Mouse (Mus musculus) heart, adult 18-20 months (tissue): ENCODE measurements at regions not wholly inside any gene's neighbourhood (a gene's known extent, or its start where the extent isn't known, plus 50 kb on each side); places are given as distances from the start of the nearest gene placed in this dataset.

Source experiments
- DNase-seq, 2 experiments: peaks; one replicate each; pipeline ENCODE4 v3.0.0; 2021 to 2022; ENCODE audit warnings: mixed read lengths in 1 of 2

DNA sequence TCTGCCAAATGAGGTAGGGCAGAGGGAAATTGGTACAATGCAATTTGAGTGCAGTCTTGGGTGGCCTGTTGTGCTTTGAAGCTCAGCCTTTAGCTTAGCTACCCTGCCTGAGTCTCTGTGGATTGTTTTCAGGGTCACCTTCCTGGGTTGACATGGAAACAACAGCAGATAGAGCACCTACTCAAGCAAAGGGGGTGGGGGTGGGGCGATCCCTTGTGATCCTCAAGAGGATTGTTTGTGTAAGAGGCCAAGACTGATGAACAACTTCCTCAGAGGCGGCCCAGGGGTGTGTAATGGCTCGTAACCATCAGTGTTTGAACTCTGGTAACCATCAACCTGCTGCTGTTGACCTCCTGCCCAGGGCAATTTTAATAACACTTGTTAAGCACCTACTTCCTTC lies 187.8 kb upstream of the Tle4 start:
- DNase-seq: no peak

DNA sequence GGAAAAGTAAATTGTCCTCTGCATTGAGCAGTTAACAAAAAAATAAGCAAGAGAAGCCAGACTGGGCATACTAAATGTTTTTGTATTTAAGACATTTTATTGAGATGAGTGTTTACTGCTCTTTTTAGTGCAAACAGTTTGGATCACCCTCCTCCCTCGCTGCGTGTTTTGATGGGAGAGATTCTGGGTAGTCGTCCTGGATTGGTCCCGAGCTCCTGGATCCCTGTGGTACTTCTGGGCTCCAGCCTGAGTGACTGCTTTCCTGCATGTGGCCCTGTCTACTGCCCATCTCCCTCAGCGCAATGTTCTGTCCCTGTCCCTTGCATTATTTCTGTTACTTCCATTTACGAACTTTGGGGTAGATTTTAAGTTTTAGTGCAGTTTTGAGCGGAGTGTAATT lies 179.9 kb upstream of the Tle4 start:
- no peak for DNase-seq

DNA sequence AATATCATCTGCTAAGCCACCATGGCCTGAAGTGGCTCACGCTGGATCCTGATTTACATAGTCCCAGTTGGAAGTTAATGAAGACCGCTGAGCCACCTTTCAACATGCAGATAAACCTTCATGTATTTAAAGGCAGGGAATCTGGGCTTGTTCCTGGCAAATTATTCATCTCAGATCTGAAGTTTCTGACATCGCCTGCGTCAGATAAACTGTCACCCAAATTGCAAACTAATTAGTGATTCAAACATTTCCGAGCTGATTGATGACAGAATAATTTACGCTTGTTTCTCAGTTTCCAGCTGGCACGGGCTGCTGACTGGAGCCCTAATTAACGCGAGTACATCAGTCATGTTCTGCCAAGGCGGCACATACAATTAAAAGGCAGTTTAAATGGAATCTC lies 179.3 kb upstream of the Tle4 start:
- DNase-seq: no peak

DNA sequence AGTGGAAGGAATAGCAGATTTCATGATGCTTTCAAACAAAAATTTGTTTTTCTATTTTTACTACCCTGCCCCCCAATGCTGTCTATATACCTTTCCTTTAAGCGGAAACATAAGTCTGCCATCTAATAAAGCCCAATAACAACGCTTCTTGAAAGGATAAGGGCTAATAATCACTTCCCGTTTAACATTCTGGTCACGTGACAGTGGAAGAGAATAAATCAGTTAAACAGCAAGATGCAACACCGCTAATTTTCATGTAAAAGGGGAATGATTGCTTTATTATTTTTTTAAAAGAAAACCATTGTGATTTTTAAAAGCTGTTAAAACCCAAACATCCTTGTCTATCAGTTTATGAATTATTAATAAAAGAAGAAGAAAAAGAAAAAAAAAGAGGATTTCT lies 178.9 kb upstream of the Tle4 start:
- no peak for DNase-seq

DNA sequence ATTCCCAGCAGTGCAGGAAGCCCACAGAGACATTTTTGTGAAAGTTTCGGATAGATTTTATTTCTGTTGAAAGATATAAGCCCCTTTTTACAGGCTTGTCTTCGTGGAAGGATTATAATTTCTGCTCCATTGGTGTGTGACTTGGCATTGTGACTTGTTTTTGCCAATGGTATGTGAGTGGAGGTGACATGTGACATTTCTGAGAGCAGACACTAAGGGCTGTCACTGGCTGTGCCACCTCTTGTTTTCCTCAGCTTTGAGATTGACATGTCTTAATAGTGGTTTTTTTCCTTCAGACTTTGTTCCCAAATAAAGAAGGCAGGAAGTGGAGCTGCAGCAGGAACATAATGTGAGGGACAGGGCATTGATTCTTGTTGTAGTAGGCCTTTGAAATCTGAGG lies 174.9 kb upstream of the Tle4 start:
- DNase-seq: no peak

DNA sequence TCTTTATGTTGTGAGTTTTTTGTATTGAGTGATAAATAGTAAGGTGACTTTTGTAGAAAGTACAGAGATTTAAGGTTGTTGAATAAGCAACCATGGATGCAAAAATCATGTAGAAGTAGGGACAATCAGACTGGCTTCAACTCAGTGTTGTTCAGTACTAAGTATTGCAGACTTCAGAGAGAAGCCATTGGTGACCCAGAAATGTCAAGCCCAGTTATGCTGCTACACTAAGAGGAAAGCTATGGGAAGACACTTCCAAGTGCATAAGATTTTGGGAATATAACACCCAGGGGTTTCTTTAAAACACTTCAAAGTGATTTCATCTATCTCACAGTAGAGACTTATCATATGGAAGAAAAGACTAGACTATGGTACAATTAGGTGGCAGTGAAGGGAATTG lies 154.8 kb upstream of the Tle4 start:
- DNase-seq: no peak

DNA sequence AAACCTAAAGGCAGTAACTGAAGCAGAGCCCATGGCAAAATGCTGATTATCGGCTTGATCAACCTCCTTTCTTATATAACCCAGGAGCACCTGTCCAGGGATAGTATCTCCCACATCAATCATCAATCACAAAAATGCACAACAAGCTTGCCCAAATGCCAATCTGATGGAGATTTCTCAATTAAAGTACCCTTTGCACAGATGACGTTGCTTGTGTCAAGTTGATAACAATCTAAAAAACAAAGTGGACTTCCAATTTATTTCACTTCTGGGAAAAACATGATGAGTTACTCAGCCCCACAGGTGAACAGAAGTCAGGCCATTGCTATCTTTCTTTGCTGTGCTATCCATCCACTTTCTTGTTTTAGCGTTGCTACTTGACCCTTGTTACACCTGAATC lies 144.5 kb upstream of the Tle4 start:
- no peak for DNase-seq

DNA sequence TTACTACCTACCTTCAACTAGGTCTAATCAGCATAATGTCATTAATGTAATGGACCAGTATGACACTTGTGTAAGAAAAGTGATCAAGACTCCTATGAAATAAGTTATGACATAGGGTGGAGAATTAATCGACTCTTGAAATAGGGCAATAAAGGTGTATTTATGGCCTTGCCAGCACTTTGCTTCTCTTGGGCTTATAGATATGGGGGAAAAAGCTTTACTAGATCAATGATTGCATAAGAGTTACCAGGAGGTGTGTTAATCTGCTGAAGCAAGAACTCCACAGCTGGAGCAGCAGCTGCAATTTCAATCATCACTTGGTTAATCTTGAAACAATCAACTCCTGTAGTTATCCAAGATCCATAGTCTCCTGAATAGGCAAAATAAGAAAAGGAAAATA lies 143.1 kb upstream of the Tle4 start:
- no peak for DNase-seq

DNA sequence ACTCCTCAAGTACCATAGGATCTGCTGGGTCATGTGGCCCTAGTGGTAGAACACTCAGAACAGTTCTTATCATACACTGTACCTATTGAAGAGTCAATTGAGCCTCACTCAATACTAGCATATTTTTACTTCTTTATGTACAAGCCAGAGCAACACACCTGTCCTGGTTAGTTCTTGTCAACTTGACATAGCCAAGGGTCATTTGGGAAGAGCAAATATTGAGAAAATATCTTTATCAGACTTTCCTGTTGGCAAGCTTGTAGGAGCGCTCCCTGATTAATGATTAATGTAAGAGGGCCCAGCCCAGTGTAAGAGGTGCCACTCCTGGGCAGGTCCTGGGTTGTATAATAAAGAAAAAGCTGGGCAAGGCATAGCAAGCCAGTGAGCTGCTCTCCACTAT lies 142.3 kb upstream of the Tle4 start:
- DNase-seq: no peak

DNA sequence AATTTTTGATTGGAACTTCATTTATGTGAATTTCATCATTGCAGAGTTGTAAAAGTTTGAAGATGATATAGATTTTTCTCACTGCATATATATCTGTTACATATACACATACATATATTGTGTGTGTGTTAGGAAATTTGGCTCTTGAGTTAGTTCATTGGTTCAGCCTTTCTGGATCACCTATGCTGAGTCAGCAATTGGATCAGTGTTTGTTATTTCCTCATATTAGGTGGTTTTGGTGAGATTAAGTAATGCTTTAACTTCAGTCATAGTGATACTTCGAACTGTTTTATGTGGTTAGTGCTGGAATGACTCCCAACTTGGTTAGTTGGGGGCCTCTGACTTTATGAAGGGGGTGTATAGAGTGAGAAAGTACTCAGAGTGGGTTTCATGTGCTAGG lies 138.7 kb upstream of the Tle4 start:
- no peak for DNase-seq

DNA sequence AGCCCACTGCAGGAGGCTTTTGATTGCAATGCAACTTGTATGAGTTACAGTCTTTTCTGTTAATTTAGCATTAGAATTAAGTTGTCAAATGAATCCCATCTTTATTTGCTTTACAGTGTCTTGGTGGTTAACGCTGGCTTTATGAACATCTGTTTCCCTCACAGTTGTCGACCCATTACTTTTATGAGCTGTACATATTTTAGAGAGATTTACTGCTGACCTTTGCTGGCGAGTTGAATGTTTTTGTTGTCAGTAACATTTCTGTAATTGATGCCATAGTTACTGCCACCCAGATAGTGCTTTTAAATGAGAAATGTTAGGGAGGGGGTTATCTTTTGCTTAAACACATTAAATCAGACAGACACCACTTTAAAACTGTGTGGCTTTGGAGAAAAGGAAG lies 127.5 kb upstream of the Tle4 start:
- DNase-seq: no peak

DNA sequence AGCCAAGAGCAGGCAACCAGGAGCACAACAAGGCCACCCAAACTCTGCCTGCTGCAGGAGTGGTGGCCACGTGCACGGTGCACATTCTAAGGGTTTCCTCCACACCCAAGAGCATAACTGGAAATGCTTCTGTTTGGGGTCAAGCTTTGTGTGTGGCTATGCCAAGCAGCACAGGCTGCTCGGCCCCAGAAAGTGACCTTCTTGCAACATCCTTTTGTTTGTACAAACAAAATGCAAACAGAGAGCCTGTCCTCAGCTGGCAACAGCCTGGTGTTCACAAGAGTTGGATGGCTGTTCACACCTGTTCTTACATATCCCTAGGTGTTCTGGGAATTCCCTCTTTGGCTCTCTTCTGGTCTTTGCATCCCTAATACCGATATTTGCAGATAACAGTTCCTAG lies 126.8 kb upstream of the Tle4 start:
- no peak for DNase-seq

DNA sequence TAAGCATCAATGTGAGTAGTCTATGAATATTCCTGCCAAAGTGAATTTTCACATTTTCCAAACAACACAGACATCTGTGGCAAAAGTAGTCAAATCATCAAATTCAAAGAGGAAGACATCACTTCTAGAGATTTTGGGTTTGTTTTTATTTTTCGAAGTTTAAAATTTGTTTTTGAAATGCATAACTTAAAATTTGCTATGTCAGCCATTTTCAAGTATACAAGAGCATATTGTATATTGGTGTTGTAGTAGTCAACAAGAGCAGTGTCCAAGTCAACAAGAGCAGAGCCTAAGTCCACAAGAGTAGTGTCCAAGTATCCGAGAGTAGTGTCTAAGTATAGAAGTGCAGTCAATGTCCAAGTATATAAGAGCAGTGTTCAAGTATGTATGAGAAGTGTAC lies 107.9 kb upstream of the Tle4 start:
- no peak for DNase-seq

DNA sequence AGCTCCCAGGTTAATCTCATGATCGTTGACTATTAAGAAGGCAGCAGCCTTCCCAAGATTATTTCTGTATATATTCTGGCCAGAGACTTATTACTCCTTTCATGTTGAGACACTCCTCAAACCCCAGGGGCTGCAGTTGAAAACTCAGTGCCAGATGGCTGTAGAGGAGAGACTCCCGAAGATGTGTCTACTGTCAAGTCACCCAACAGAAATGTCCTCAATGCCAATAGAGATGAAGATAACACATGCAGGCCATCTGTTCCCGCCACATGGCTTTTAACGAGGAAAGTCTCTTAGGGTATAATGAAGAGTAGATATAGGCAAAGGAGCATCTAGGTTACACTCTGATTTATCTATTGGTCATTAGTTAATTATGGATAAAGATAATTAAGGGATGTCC lies 103.3 kb upstream of the Tle4 start:
- no peak for DNase-seq

DNA sequence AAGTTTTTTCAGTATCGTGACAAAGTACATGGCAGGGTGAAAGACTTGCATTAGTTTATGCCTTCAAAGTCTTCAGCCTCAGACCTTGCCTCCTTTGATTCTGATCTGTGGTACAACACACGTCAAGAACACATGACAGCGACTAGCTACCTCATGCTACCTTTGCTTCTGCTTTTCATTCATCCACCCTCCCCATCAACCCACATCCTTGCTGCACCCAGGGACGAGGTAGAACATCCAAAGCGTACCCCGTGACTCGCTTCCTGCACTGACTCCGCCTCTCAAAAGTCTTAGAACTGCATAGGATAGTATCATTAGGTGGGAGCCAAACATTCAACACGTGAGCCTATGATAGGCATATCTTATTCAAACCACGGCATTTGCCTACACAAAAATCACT lies 97.5 kb upstream of the Tle4 start:
- DNase-seq: no peak

DNA sequence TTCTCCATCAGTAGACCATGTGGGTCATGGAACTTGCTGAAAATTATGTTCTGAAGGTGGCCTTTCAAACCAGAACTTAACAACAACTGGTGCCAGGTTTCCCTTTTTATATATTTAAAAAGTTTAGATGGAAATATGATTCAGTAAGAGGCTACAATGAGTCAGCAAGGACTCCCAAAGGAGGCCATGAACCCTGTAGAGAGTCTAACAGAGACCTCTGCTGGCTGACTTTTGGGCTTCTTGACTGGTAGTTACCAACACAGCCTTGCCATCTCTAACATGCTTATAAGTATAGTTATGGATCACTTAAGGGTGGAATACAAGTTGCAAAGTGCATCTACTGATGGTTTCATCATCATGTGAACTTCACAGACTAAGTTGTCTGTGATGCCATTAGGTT lies 94.3 kb upstream of the Tle4 start:
- peak; percentile 33 to 45 for DNase-seq

DNA sequence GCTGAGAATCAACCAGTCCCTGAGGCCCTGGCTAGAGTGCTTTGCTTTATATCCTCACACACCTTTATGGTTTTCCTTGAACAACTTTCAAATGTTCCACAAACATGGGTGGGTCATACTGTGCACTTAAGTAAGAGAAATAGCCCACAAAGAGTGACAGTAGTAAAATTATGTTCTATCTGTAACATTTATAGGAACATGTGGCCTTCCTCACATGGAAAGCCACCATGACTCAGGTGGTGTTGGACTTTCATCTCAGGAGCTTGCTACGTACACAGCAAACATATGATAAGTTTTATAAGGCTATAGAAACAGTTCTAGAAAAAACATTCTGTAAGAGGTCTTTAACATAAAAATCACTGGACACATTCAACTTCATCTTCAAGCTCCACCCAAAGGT lies 87.8 kb upstream of the Tle4 start:
- no peak for DNase-seq

DNA sequence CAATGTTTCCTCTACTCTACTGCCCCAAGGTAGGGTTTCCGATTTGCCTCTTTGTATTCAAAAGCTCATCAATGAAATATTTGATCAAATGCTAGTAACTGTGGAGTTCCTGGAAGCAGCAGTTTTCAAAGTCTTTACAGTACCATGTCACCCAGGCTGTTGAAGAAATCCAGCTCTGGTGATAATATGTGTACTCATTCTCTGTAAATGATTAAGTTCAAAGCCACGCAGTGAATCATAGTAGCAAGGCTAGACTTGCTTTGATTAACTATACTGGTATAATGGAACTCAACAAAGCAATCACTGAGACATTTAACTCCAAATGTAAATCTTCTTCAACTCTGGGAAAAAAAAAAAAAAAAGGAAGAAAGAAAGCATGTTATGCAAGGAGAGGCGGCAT lies 86.8 kb upstream of the Tle4 start:
- DNase-seq: no peak

DNA sequence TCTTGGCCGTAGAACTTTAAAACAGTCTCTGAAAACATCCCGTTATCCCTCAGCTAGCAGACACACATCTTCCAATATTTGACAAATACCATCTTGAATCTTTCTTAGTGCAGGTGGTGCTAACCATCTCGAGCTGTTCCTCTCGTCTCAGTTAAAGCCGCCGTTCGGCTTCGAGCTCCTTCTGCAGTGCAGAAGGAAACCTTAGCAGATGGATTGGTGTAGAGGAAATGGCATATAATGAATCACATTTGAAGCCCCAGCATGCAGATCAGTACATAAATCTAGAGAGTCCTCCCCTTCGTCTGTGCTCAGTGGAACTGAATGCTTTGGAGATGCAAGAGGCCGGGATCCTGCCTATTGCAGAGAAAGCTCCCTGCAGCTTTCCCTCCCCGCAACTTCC lies 83.5 kb upstream of the Tle4 start:
- DNase-seq: no peak

DNA sequence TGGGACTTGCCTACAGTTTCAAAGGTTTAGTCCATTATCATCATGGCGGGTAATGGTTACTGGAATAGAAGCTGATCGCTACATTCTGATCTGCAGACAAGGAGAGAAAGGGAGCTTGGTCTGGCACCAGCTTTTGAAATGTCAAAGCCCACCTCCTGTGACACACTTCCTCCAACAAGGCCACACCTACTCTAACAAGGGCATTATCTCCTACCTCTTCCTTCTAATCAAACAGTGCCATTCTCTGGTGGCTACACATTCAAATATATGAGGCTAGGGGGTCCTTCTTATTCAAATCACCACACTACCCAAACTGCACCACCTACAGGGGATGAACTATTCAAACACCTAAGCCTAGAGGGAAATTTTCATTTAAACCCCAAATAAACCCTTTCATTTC lies 81.9 kb upstream of the Tle4 start:
- DNase-seq: no peak

DNA sequence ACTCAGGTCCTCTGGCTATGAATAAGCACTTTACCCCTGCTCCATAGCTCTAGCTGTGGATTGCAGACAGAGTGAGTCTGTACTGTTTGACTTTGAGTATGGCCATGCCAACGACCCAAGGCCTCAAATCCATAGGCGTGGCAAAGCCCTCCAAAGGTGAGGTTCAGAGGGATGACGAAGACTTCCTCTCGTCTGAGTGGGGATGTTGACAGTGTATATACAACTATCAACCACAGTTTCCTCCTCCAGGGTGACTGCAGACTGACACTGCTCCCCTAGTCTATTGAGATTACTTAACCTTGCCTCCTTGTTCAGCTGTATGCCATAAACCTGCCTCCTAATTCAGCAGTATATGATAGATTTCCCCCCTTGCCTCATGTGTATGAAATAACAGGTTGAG lies 80.7 kb upstream of the Tle4 start:
- DNase-seq: no peak

DNA sequence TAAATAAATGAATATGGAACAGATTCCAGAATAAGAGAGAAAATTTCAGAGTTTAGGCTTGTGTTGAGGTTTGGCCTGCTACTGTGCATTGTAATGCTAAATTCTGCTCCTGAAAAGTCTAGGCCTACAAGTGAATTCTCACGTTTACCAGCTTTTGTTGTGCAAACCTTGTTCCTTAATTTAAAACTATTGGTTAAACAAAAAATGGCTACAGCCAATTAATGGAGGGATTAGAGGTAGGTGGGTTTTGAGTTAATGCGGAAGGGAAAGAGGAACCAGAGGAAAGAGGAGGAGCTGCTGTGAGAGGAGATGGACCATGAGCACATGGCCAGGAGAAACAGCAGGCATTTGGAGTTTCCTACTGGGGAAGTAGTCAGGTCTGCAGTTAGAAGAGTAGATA lies 79.1 kb upstream of the Tle4 start:
- no peak for DNase-seq

DNA sequence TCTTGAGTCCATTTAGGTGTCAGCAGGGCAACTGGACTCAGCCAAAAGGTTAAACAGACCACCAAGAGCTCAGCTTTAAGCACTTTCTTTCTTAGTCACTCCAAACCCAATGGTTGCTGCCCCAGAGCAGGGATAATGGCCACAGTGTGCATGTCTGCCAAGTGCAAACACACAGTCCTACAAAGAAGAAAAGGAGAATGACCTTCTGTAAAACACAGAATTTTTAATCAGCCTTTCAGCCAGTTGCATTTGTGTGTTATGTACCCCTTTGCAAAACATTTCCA lies 72.9 kb upstream of the Tle4 start:
- no peak for DNase-seq

DNA sequence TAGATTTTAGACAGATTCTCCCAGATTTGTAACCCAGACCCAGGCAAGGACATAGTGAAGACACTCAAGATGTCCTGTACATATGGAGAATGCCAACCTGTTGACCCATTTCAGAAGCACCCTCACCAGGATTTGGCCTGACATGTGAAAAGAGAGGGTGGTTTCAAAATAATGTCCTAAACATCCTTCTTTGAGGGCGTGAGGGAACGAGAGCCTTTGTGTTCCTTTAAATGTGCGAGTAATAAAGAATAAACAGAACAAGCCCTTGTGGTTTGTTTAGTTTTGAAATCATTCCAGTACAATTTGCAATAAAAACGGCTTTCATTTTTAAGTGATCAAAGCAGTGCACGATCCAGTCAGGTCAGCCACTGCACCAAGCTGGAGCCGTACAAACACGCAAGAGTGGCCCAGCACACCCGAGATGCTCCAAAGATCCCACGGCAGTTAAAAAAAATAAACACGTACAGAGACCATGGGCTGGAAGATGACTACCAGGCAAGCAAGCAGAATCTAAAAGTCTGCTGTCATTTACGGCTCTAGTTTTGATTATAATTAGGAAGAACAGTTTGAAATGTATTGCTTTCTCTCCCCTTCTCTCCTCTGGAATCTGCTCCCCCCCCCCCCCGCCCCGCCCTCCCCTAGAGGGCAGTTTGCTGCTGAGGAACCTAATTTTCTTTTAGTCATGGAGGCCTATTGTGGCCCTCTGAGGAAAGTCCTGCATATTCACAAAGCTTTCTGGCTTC lies 72.4 kb upstream of the Tle4 start:
- no peak for DNase-seq

DNA sequence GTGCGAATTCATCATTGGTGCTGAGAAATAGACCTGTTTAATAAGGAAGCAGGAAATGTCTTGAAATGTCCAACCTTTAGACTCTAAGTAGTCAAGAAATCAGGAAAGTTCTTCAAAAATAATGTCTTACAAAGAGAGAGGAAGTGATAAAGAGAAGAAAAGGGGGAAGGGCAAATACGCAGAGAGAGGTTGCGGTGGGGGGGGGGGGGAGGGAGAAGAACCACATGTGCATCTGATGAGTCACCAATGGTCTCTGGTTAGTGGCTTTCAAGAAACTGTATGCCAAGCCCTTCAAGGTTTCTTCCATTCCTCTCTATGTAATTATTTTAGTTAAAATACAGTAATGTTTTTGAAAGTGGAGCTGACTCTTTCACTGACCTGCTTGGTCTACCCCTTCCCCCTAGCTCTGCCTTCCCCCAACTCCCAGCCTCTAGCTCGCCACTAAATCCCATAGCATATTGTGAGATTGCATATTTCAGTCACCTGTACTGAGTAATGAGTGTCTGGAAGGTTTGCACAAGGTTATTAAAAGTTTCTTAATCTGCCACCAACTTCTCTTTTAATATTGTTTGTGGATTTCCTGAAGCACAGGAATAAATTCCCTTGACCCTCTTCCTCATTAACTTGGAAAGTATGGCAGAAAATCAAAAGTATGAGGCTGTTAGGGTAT lies 70.8 kb upstream of the Tle4 start:
- DNase-seq: no peak
